Mouse (Mus musculus) yolk sac, embryonic 10.5 days (tissue): ENCODE results near the gene Tmpo.

Experiments used
- DNase-seq: peaks from one replicate; pipeline ENCODE4 v3.0.0-alpha.2; 2017; ENCODE audit warnings: low spot score

Gene Tmpo

GRCm38 (mm10) chr10:91105981-91106380, 75.1 kb downstream of the Tmpo start:
- DNase-seq: no peak

GRCm38 (mm10) chr10:91102799-91103590, 78.1 kb downstream of the Tmpo start:
- no peak for DNase-seq

DNA sequence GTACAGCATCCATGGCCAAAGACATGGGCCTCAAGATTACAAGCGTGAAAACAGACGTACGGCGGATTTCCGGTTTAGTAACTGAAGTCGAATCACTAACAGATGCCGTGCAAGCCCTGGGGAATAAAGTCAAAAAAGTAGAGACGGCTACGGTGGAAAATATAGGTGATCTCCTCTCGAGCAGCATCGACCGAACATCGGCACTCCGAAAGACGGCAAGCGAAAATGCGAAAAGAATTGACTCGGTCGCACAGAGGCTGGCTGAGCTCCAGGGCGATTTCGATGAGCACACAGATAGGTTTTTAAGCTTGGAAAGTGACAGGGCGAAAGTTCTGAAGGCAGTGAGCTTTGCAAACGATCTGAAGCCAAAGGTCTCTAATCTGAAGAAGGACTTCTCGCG, 79.2 kb downstream of the Tmpo start:
- no peak for DNase-seq

GRCm38 (mm10) chr10:91100101-91100500, 81.0 kb downstream of the Tmpo start:
- no peak for DNase-seq

- DNase-seq: no peak
These were observed 83.1 kb downstream of the Tmpo start for GRCm38 (mm10) chr10:91098056-91098455.
